Mouse (Mus musculus): ENCODE data around the gene Pnkd.
"Not testable (repeated sequence)": the region's sequence is repeated elsewhere in the genome, so short reads cannot be mapped to it uniquely, and the experiment has no call there.

Gene Pnkd

GRCm38 (mm10) chr1:74281886-74282285, 2.8 kb upstream of the Pnkd start:
- Histone ChIP-seq H3K9me3 (ENCODE audit: low read length) (no peaks in the 10 kb centered on the region), H3K27me3 (ENCODE audit: insufficient read depth, low read length) (no peaks in the 10 kb centered on the region), H3K4me1 (replicated peaks; ENCODE audit: low read depth, low read length) (peaks cover 83% of the 10 kb centered on the region), H3K36me3 (ENCODE audit: insufficient read depth, low read length) (peaks cover 60% of the 10 kb centered on the region), H3K4me3 (replicated peaks; ENCODE audit: low read length) (no peak overlapping the region)
- TF ChIP-seq NANOG (IDR thresholded peaks at IDR 0.05; ENCODE audit: borderline replicate concordance, low read length) (no peak), POU5F1 (IDR thresholded peaks at IDR 0.05; ENCODE audit: borderline replicate concordance, low read length) (no peak), CTCF (conservative IDR thresholded peaks at IDR 0.05; ENCODE audit: low read length) (no peak)

DNA sequence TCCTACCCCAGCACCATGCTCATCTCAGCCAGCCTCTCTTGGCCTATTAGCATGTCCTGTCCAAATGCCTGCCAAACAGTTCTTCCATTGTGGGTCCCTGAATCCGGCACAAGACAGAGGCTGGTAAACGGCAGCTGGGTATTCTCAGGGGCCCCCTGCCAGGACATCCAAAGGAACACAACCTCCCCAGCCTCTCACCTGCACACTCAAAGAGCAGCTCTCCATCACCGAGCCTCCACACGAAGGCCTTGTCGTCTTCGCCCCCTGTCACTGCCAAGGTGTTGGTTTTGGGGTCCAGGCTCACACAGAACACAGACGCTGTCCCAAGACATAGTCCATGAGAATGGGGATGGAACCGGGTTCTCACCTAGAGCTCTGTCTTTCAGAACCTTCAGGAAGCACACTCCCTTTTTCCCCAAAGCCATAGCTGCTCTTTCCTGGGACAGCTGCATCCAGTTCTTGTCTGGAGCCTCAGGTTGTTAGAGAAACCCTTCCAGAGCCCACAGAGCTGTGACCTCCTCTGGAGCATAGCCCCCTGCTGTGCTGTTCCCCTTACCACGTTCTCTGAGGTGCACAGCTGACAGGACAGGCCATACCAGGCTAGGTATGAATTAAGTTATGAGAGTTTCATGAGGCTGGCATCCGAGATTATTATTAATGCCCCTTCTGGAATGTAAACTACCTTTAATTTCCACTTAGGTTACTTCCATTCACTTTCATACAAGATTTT, 1.7 kb upstream of the Pnkd start:
- Histone ChIP-seq H3K36me3 (ENCODE audit: insufficient read depth, low read length) (peaks cover 69% of the 10 kb centered on the region), H3K4me1 (replicated peaks; ENCODE audit: low read depth, low read length) (peaks cover 79% of the 10 kb centered on the region), H3K4me3 (replicated peaks; ENCODE audit: low read length) (0 out of 2 replicates have a peak overlapping the region, but pooled peaks have one; percentile 29), H3K27me3 (ENCODE audit: insufficient read depth, low read length) (no peaks in the 10 kb centered on the region), H3K9me3 (ENCODE audit: low read length) (no peaks in the 10 kb centered on the region)
- TF ChIP-seq NANOG (IDR thresholded peaks at IDR 0.05; ENCODE audit: borderline replicate concordance, low read length) (no peak), CTCF (conservative IDR thresholded peaks at IDR 0.05; ENCODE audit: low read length) (no peak), POU5F1 (IDR thresholded peaks at IDR 0.05; ENCODE audit: borderline replicate concordance, low read length) (no peak)

DNA sequence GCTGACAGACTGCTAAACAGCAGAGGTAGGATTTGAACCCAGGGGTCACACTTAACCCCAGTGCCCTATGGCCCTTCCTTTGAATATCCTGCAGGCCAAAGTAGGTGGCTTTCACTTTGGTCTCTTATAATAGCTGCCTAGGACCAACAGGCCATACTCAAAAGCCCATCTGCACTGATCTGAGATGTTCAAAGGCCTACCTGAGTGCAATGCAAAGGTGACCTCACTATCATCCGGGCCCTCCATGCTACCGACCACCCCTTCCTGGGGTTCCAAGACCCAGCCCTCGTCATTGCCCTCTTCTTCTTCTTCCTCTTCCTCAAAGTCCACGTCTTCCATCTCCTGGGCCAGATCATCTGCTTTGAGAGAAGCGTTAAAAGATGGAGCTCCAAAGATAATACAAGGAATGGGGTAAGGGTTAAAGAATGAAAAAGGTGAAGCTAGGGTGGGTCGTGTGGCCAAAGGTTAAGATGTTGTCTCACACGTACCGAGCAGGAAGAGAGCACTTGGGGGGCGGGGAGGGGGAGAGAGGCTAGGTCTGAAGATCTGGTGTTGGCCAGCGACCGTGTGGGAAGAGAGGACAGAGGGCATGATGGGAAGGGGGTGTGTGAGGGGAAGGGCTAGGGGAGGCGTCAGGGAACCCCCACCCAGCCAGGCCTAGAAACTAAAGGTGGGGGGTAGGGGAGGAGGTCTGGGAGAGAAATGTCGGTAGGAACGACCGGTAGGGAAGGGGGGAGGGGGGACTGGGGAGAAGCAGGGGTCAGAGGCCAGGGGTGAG, 855 bp upstream of the Pnkd start:
- Histone ChIP-seq H3K4me1 (replicated peaks; ENCODE audit: low read depth, low read length) (peaks cover 80% of the 10 kb centered on the region), H3K36me3 (ENCODE audit: insufficient read depth, low read length) (peaks cover 73% of the 10 kb centered on the region), H3K27me3 (ENCODE audit: insufficient read depth, low read length) (no peaks in the 10 kb centered on the region), H3K4me3 (replicated peaks; ENCODE audit: low read length) (peak overlapping the region; percentile 95), H3K9me3 (ENCODE audit: low read length) (no peaks in the 10 kb centered on the region)
- no peak for TF ChIP-seq NANOG (IDR thresholded peaks at IDR 0.05; ENCODE audit: borderline replicate concordance, low read length)
- no peak for TF ChIP-seq POU5F1 (IDR thresholded peaks at IDR 0.05; ENCODE audit: borderline replicate concordance, low read length)
- TF ChIP-seq CTCF (conservative IDR thresholded peaks at IDR 0.05; ENCODE audit: low read length) = no peak

- H3K4me3 ChIP-seq (replicated peaks; ENCODE audit: low read length) = peak overlapping the region; percentile 95
- TF ChIP-seq NANOG (IDR thresholded peaks at IDR 0.05; ENCODE audit: borderline replicate concordance, low read length) = no peak
- H3K4me1 ChIP-seq (replicated peaks; ENCODE audit: low read depth, low read length) = peaks cover 72% of the 10 kb centered on the region
- no peaks in the 10 kb centered on the region for H3K9me3 ChIP-seq (ENCODE audit: low read length)
- H3K36me3 ChIP-seq (ENCODE audit: insufficient read depth, low read length) = peaks cover 74% of the 10 kb centered on the region
- no peaks in the 10 kb centered on the region for H3K27me3 ChIP-seq (ENCODE audit: insufficient read depth, low read length)
Measured at GRCm38 (mm10) chr1:74285212-74286010, 681 bp downstream of the Pnkd start.

DNA sequence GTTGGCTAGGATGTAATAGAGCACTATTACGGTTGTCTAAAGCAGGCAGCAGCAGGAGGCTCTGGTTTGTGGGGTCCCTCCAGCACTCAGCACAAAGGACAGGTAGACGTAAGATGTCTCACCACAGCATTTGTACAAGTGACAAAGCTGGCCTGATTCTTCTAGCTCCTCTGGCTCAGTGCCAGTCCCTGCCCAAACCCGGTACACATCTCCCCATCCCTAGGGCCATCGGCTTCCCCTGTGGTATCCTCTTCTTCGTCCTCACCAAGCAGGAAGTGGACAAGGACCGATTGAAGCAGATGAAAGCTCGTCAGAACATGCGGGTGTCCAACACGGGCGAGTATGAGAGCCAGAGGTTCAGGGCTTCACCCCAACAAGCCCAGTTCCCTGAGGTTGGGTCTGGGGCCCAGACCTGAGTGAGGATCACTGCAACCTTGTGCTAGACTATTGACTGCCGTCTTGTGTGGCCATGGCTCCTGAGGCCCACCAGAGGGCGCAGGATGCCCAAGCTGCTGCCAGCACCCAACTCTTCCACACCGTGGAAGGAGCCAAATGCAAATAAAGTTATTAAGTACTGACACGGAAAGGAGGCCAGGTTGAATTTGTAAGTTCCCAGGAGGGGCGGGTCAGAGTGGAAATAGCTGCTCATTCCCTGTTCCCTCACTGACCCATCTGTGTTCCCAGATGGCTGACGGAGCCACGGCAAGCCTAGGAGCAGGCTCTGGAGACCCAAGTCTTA, 2.3 kb downstream of the Pnkd start:
- H3K9me3 ChIP-seq (ENCODE audit: low read length); H3K27me3 ChIP-seq (ENCODE audit: insufficient read depth, low read length); H3K4me3 ChIP-seq (replicated peaks; ENCODE audit: low read length): not testable (repeated sequence)
- TF ChIP-seq CTCF (conservative IDR thresholded peaks at IDR 0.05; ENCODE audit: low read length) = peak; percentile 20
- Histone ChIP-seq H3K4me1 (replicated peaks; ENCODE audit: low read depth, low read length) (peaks cover 59% of the 10 kb centered on the region), H3K36me3 (ENCODE audit: insufficient read depth, low read length) (peaks cover 74% of the 10 kb centered on the region)

DNA sequence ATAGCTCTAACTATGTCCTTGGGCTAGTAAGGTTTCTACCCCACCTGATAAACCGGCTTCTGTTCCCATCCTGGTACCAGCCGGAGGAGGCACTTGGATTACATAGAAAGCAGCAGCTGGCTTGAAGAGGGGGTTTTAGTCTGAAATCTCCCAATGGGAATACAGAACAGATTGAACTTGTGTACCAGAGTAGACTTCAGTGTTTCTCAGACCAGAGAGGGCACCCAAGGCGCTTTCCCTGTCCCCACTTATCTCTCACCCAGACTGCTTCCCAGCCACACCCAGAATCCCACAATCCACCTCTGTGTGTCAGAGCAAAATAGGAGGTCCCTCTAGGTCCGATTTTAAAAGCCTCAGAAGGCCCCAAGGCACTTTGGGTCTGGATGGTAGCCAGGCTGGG, 3.6 kb downstream of the Pnkd start:
- peaks cover 47% of the 10 kb centered on the region for H3K4me1 ChIP-seq (replicated peaks; ENCODE audit: low read depth, low read length)
- no peak overlapping the region for H3K4me3 ChIP-seq (replicated peaks; ENCODE audit: low read length)
- H3K36me3 ChIP-seq (ENCODE audit: insufficient read depth, low read length) = peaks cover 74% of the 10 kb centered on the region
- H3K9me3 ChIP-seq (ENCODE audit: low read length) = no peaks in the 10 kb centered on the region
- no peaks in the 10 kb centered on the region for H3K27me3 ChIP-seq (ENCODE audit: insufficient read depth, low read length)
- TF ChIP-seq NANOG (IDR thresholded peaks at IDR 0.05; ENCODE audit: borderline replicate concordance, low read length) (no peak), POU5F1 (IDR thresholded peaks at IDR 0.05; ENCODE audit: borderline replicate concordance, low read length) (no peak), CTCF (conservative IDR thresholded peaks at IDR 0.05; ENCODE audit: low read length) (no peak)

GRCm38 (mm10) chr1:74289248-74289647, 4.5 kb downstream of the Pnkd start:
- TF ChIP-seq CTCF (conservative IDR thresholded peaks at IDR 0.05; ENCODE audit: low read length) = no peak
- TF ChIP-seq NANOG (IDR thresholded peaks at IDR 0.05; ENCODE audit: borderline replicate concordance, low read length) = no peak
- no peak for TF ChIP-seq POU5F1 (IDR thresholded peaks at IDR 0.05; ENCODE audit: borderline replicate concordance, low read length)
- Histone ChIP-seq H3K36me3 (ENCODE audit: insufficient read depth, low read length) (peaks cover 78% of the 10 kb centered on the region), H3K27me3 (ENCODE audit: insufficient read depth, low read length) (no peaks in the 10 kb centered on the region), H3K4me1 (replicated peaks; ENCODE audit: low read depth, low read length) (peaks cover 40% of the 10 kb centered on the region), H3K4me3 (replicated peaks; ENCODE audit: low read length) (no peak overlapping the region), H3K9me3 (ENCODE audit: low read length) (no peaks in the 10 kb centered on the region)

GRCm38 (mm10) chr1:74289740-74290139, 5.0 kb downstream of the Pnkd start:
- TF ChIP-seq NANOG (IDR thresholded peaks at IDR 0.05; ENCODE audit: borderline replicate concordance, low read length) (no peak), POU5F1 (IDR thresholded peaks at IDR 0.05; ENCODE audit: borderline replicate concordance, low read length) (no peak), CTCF (conservative IDR thresholded peaks at IDR 0.05; ENCODE audit: low read length) (no peak)
- peaks cover 41% of the 10 kb centered on the region for H3K4me1 ChIP-seq (replicated peaks; ENCODE audit: low read depth, low read length)
- no peaks in the 10 kb centered on the region for H3K9me3 ChIP-seq (ENCODE audit: low read length)
- peaks cover 81% of the 10 kb centered on the region for H3K36me3 ChIP-seq (ENCODE audit: insufficient read depth, low read length)
- H3K27me3 ChIP-seq (ENCODE audit: insufficient read depth, low read length) = no peaks in the 10 kb centered on the region
- no peak overlapping the region for H3K4me3 ChIP-seq (replicated peaks; ENCODE audit: low read length)

Measured in E14TG2a.4 (cell line).